Mouse (Mus musculus) lung, adult 2 months (tissue): ENCODE measurements around the gene Ak5.

ENCODE experiments used
- CTCF ChIP-seq: fragments of 200-500 bp; IDR thresholded peaks from 2 replicates; pipeline ENCODE4 v1.5.1; 2011; ENCODE audit warnings: mild to moderate bottlenecking, low read length, control low read depth; ENCODE audit not compliant: insufficient read depth
- POLR2A ChIP-seq: fragments of 200-500 bp; IDR thresholded peaks from 2 replicates; pipeline ENCODE4 v1.6.1; 2011; ENCODE audit warnings: low read depth, mild to moderate bottlenecking, control low read depth, low read length, borderline replicate concordance; ENCODE audit errors: extremely low read depth

DNA sequence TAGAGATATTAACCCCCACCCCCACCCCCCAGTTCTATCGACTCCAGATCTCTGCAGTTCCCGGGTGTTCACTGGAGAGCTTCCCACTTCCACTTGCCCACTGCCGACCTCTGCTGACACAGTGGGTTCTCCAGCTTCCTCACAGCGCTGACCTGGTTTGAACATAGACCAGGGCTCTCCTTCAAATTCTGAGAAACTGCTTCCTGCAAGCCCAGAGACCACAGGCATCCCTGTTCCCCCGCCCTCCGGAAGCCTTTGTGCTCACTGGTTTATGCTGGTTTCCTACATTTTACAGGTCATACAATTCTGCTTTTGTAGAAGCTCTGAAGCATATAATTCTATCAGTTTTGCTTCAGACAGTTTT, 98.9 kb downstream of the Ak5 start:
- TF ChIP-seq CTCF (no peak), POLR2A (no peak)
